Mouse (Mus musculus): Measurements from ENCODE around the gene Tmprss2. TPM values are rescaled to one million over a fixed set of nuclear protein-coding genes. Genes with fewer than 3 reads are reported as not detected.

Gene Tmprss2
- polyA plus RNA-seq (2014; fragmentation: Nextera tagmentation; extraction: Ambion mirVana): 0.23 and 0.37 TPM in 2 replicates

GRCm38 (mm10) chr16:97610939-97611338 is at the start of gene Tmprss2:
Gene Tmprss2, minus strand, starts transcription at chr16:97611195.
- WGBS: under 1% methylated on average over 30 of the region's 30 CpGs
- peak within 1 kb of the TSS; percentile 25 for H3K4me3 ChIP-seq (ENCODE audit: low read depth, low read length)
- H3K9ac ChIP-seq (ENCODE audit: low read length): no peak within 1 kb of the TSS
- H3K27ac ChIP-seq (ENCODE audit: low read depth, low read length): no peak within 1 kb of the TSS
- no peak for ATAC-seq (ENCODE audit: insufficient read depth, low FRiP score, low TSS enrichment)
- DNase-seq (ENCODE audit: low spot score): peak; percentile 15
- no peaks in the 10 kb centered on the region for H3K36me3 ChIP-seq (ENCODE audit: control insufficient read depth, insufficient read depth, low read length)
- peak within 1 kb of the TSS; percentile 48 for H3K4me2 ChIP-seq (ENCODE audit: low read depth)
- no peaks in the 10 kb centered on the region for H3K9me3 ChIP-seq (ENCODE audit: control insufficient read depth, low read length)
- H3K27me3 ChIP-seq (ENCODE audit: control insufficient read depth, insufficient read depth, low read length): peaks cover 27% of the 10 kb centered on the region
- no peaks in the 10 kb centered on the region for H3K4me1 ChIP-seq (ENCODE audit: control insufficient read depth, insufficient read depth, low read length)

- H3K4me3 ChIP-seq (ENCODE audit: low read depth, low read length): no peak overlapping the region
- no peak overlapping the region for H3K4me2 ChIP-seq (ENCODE audit: low read depth)
- H3K4me1 ChIP-seq (ENCODE audit: control insufficient read depth, insufficient read depth, low read length): no peaks in the 10 kb centered on the region
- no peaks in the 10 kb centered on the region for H3K9me3 ChIP-seq (ENCODE audit: control insufficient read depth, low read length)
- H3K27ac ChIP-seq (ENCODE audit: low read depth, low read length): no peak overlapping the region
- DNase-seq (ENCODE audit: low spot score): no peak
- H3K27me3 ChIP-seq (ENCODE audit: control insufficient read depth, insufficient read depth, low read length): no peaks in the 10 kb centered on the region
- WGBS: 0% methylated on average over 1 of the region's 1 CpGs
- H3K9ac ChIP-seq (ENCODE audit: low read length): no peak overlapping the region
- H3K36me3 ChIP-seq (ENCODE audit: control insufficient read depth, insufficient read depth, low read length): no peaks in the 10 kb centered on the region
- peak; percentile 61; the same call in 1 of the 2 replicates for ATAC-seq (ENCODE audit: insufficient read depth, low FRiP score, low TSS enrichment)
Measured at GRCm38 (mm10) chr16:97659225-97659658, 48.2 kb upstream of the Tmprss2 start.

GRCm38 (mm10) chr16:97658481-97658880 is 47.5 kb upstream of the Tmprss2 start:
- DNase-seq (ENCODE audit: low spot score) (no peak), ATAC-seq (ENCODE audit: insufficient read depth, low FRiP score, low TSS enrichment) (no peak)
- no peaks in the 10 kb centered on the region for H3K4me1 ChIP-seq (ENCODE audit: control insufficient read depth, insufficient read depth, low read length)
- H3K9me3 ChIP-seq (ENCODE audit: control insufficient read depth, low read length): no peaks in the 10 kb centered on the region
- H3K9ac ChIP-seq (ENCODE audit: low read length): no peak overlapping the region
- H3K4me2 ChIP-seq (ENCODE audit: low read depth): no peak overlapping the region
- no peak overlapping the region for H3K27ac ChIP-seq (ENCODE audit: low read depth, low read length)
- no peaks in the 10 kb centered on the region for H3K36me3 ChIP-seq (ENCODE audit: control insufficient read depth, insufficient read depth, low read length)
- no peaks in the 10 kb centered on the region for H3K27me3 ChIP-seq (ENCODE audit: control insufficient read depth, insufficient read depth, low read length)
- 34% methylated on average over 6 of the region's 6 CpGs for WGBS
- H3K4me3 ChIP-seq (ENCODE audit: low read depth, low read length): no peak overlapping the region

- no peak overlapping the region for H3K4me2 ChIP-seq (ENCODE audit: low read depth)
- 89% methylated on average over 2 of the region's 2 CpGs for WGBS
Measured at GRCm38 (mm10) chr16:97655800-97656199, 44.8 kb upstream of the Tmprss2 start.

GRCm38 (mm10) chr16:97649522-97650188 is 38.7 kb upstream of the Tmprss2 start:
- no peaks in the 10 kb centered on the region for H3K36me3 ChIP-seq (ENCODE audit: control insufficient read depth, insufficient read depth, low read length)
- no peak for DNase-seq (ENCODE audit: low spot score)
- H3K9ac ChIP-seq (ENCODE audit: low read length): no peak overlapping the region
- no peak overlapping the region for H3K4me3 ChIP-seq (ENCODE audit: low read depth, low read length)
- no peaks in the 10 kb centered on the region for H3K4me1 ChIP-seq (ENCODE audit: control insufficient read depth, insufficient read depth, low read length)
- H3K27ac ChIP-seq (ENCODE audit: low read depth, low read length): no peak overlapping the region
- no peaks in the 10 kb centered on the region for H3K27me3 ChIP-seq (ENCODE audit: control insufficient read depth, insufficient read depth, low read length)
- no peak for ATAC-seq (ENCODE audit: insufficient read depth, low FRiP score, low TSS enrichment)
- H3K4me2 ChIP-seq (ENCODE audit: low read depth): no peak overlapping the region
- WGBS: 76% methylated on average over 9 of the region's 9 CpGs
- H3K9me3 ChIP-seq (ENCODE audit: control insufficient read depth, low read length): no peaks in the 10 kb centered on the region

More at GRCm38 (mm10) chr16:97655800-97656199, 44.8 kb upstream of the Tmprss2 start:
- no peak overlapping the region for H3K27ac ChIP-seq (ENCODE audit: low read depth, low read length)
- H3K9ac ChIP-seq (ENCODE audit: low read length): no peak overlapping the region
- H3K9me3 ChIP-seq (ENCODE audit: control insufficient read depth, low read length): no peaks in the 10 kb centered on the region
- ATAC-seq (ENCODE audit: insufficient read depth, low FRiP score, low TSS enrichment) (no peak), DNase-seq (ENCODE audit: low spot score) (no peak)
- H3K36me3 ChIP-seq (ENCODE audit: control insufficient read depth, insufficient read depth, low read length): no peaks in the 10 kb centered on the region
- H3K4me3 ChIP-seq (ENCODE audit: low read depth, low read length): no peak overlapping the region
- no peaks in the 10 kb centered on the region for H3K4me1 ChIP-seq (ENCODE audit: control insufficient read depth, insufficient read depth, low read length)
- no peaks in the 10 kb centered on the region for H3K27me3 ChIP-seq (ENCODE audit: control insufficient read depth, insufficient read depth, low read length)

GRCm38 (mm10) chr16:97644681-97645080 is 33.7 kb upstream of the Tmprss2 start:
- Histone ChIP-seq H3K4me1 (ENCODE audit: control insufficient read depth, insufficient read depth, low read length) (no peaks in the 10 kb centered on the region), H3K36me3 (ENCODE audit: control insufficient read depth, insufficient read depth, low read length) (no peaks in the 10 kb centered on the region), H3K27ac (ENCODE audit: low read depth, low read length) (no peak overlapping the region), H3K4me3 (ENCODE audit: low read depth, low read length) (no peak overlapping the region), H3K4me2 (ENCODE audit: low read depth) (no peak overlapping the region), H3K9me3 (ENCODE audit: control insufficient read depth, low read length) (no peaks in the 10 kb centered on the region), H3K9ac (ENCODE audit: low read length) (no peak overlapping the region), H3K27me3 (ENCODE audit: control insufficient read depth, insufficient read depth, low read length) (no peaks in the 10 kb centered on the region)
- ATAC-seq (ENCODE audit: insufficient read depth, low FRiP score, low TSS enrichment) (no peak), DNase-seq (ENCODE audit: low spot score) (no peak)

GRCm38 (mm10) chr16:97639630-97640029 is 28.6 kb upstream of the Tmprss2 start:
- WGBS: 92% methylated on average over 3 of the region's 3 CpGs
- no peak for ATAC-seq (ENCODE audit: insufficient read depth, low FRiP score, low TSS enrichment)

GRCm38 (mm10) chr16:97632880-97633484 is 22.0 kb upstream of the Tmprss2 start:
- 68% methylated on average over 4 of the region's 4 CpGs for WGBS
- Histone ChIP-seq H3K4me2 (ENCODE audit: low read depth) (no peak overlapping the region), H3K27ac (ENCODE audit: low read depth, low read length) (no peak overlapping the region), H3K9me3 (ENCODE audit: control insufficient read depth, low read length) (no peaks in the 10 kb centered on the region), H3K4me3 (ENCODE audit: low read depth, low read length) (no peak overlapping the region), H3K9ac (ENCODE audit: low read length) (no peak overlapping the region), H3K27me3 (ENCODE audit: control insufficient read depth, insufficient read depth, low read length) (no peaks in the 10 kb centered on the region), H3K36me3 (ENCODE audit: control insufficient read depth, insufficient read depth, low read length) (no peaks in the 10 kb centered on the region), H3K4me1 (ENCODE audit: control insufficient read depth, insufficient read depth, low read length) (no peaks in the 10 kb centered on the region)
- DNase-seq (ENCODE audit: low spot score) (no peak), ATAC-seq (ENCODE audit: insufficient read depth, low FRiP score, low TSS enrichment) (no peak)

More at GRCm38 (mm10) chr16:97639630-97640029, 28.6 kb upstream of the Tmprss2 start:
- Histone ChIP-seq H3K9me3 (ENCODE audit: control insufficient read depth, low read length) (no peaks in the 10 kb centered on the region), H3K4me2 (ENCODE audit: low read depth) (no peak overlapping the region), H3K27ac (ENCODE audit: low read depth, low read length) (no peak overlapping the region), H3K36me3 (ENCODE audit: control insufficient read depth, insufficient read depth, low read length) (no peaks in the 10 kb centered on the region), H3K9ac (ENCODE audit: low read length) (no peak overlapping the region), H3K27me3 (ENCODE audit: control insufficient read depth, insufficient read depth, low read length) (no peaks in the 10 kb centered on the region), H3K4me3 (ENCODE audit: low read depth, low read length) (no peak overlapping the region), H3K4me1 (ENCODE audit: control insufficient read depth, insufficient read depth, low read length) (no peaks in the 10 kb centered on the region)
- no peak for DNase-seq (ENCODE audit: low spot score)

GRCm38 (mm10) chr16:97623166-97623565 is 12.2 kb upstream of the Tmprss2 start:
- ATAC-seq (ENCODE audit: insufficient read depth, low FRiP score, low TSS enrichment): no peak
- Histone ChIP-seq H3K4me3 (ENCODE audit: low read depth, low read length) (no peak overlapping the region), H3K27ac (ENCODE audit: low read depth, low read length) (no peak overlapping the region), H3K9me3 (ENCODE audit: control insufficient read depth, low read length) (no peaks in the 10 kb centered on the region), H3K9ac (ENCODE audit: low read length) (no peak overlapping the region), H3K36me3 (ENCODE audit: control insufficient read depth, insufficient read depth, low read length) (no peaks in the 10 kb centered on the region), H3K4me1 (ENCODE audit: control insufficient read depth, insufficient read depth, low read length) (no peaks in the 10 kb centered on the region), H3K4me2 (ENCODE audit: low read depth) (no peak overlapping the region), H3K27me3 (ENCODE audit: control insufficient read depth, insufficient read depth, low read length) (no peaks in the 10 kb centered on the region)
- no peak for DNase-seq (ENCODE audit: low spot score)
- 79% methylated on average over 6 of the region's 6 CpGs for WGBS
